10 mouse cellular contexts compared by ENCODE assay signal in genomic region chr4:119241664-119242063, GRCm38 (mm10). TPM values are rescaled to one million over a fixed set of nuclear protein-coding genes. Genes with fewer than 3 reads are reported as not detected.
A peak's percentile ranks its signal among the peaks of the same experiment; 100 is the strongest.
DNase-seq lines count a peak whose midpoint lies in the region; ATAC-seq and TF ChIP-seq lines count a peak whose summit lies in the region.
"Had no signal": no experiment of that assay in that cellular context is flagged by ENCODE, and none has a peak within 500 bp of the region (broad histone marks: within the 10 kb centered on the region; RNA-seq: fewer than 3 reads in every experiment).

No protein-coding gene starts in this region.

- H3K27ac ChIP-seq in kidney, embryonic 16.5 days (ENCODE audit: low read length) = no peak overlapping the region
- no peak overlapping the region for H3K27ac ChIP-seq in midbrain, embryonic 15.5 days

- peak; percentile 19; the same call in 1 of the 2 replicates for TF ChIP-seq CTCF in G1E (IDR thresholded peaks at IDR 0.05; ENCODE audit: low read depth, low read length)

- no peaks in the 10 kb centered on the region for H3K27me3 ChIP-seq in kidney, embryonic 16.5 days (ENCODE audit: insufficient read depth, low read length)
- no peaks in the 10 kb centered on the region for H3K27me3 ChIP-seq in G1E (ENCODE audit: insufficient read depth, low read length)
- H3K27me3 ChIP-seq in midbrain, embryonic 15.5 days (replicated peaks) = no peaks in the 10 kb centered on the region

- 87% methylated on average over 14 of the region's 14 CpGs for WGBS in kidney, embryonic 16.5 days
- 85% methylated on average over 14 of the region's 14 CpGs for WGBS in midbrain, embryonic 15.5 days

- no peak overlapping the region for H3K4me3 ChIP-seq in kidney, embryonic 16.5 days (ENCODE audit: low read length)
- no peak overlapping the region for H3K4me3 ChIP-seq in G1E (ENCODE audit: low read depth, low read length)
- no peak overlapping the region for H3K4me3 ChIP-seq in midbrain, embryonic 15.5 days

- peak; percentile 49 for DNase-seq in kidney, adult 18-20 months
- no peak for DNase-seq in G1E (ENCODE audit: low spot score)
- DNase-seq in frontal cortex, postnatal 10 days (ENCODE audit: low spot score in 2 of 2) = peak; percentile 56 to 60
- DNase-seq in gastrocnemius, postnatal 25 days = no peak

- peaks cover 21% of the 10 kb centered on the region for H3K36me3 ChIP-seq in kidney, embryonic 16.5 days (ENCODE audit: insufficient read depth, low read length)
- H3K36me3 ChIP-seq in G1E (replicated peaks) = peaks cover 84% of the 10 kb centered on the region
- peaks cover 28% of the 10 kb centered on the region; the same call in 1 of the 2 replicates for H3K36me3 ChIP-seq in midbrain, embryonic 15.5 days (replicated peaks)

- no peak overlapping the region for H3K9ac ChIP-seq in kidney, embryonic 16.5 days (replicated peaks; ENCODE audit: low read length)
- H3K9ac ChIP-seq in midbrain, embryonic 15.5 days = no peak overlapping the region

- H3K4me2 ChIP-seq in kidney, embryonic 16.5 days (replicated peaks; ENCODE audit: low read depth, low read length) = no peak overlapping the region
- H3K4me2 ChIP-seq in midbrain, embryonic 15.5 days = no peak overlapping the region

- no peaks in the 10 kb centered on the region for H3K9me3 ChIP-seq in kidney, embryonic 16.5 days (ENCODE audit: low read length)
- H3K9me3 ChIP-seq in G1E (replicated peaks) = no peaks in the 10 kb centered on the region
- H3K9me3 ChIP-seq in midbrain, embryonic 15.5 days = no peaks in the 10 kb centered on the region

- 0 out of 2 replicates have a peak, but pooled peaks cover 4% of the 10 kb centered on the region for H3K4me1 ChIP-seq in kidney, embryonic 16.5 days (ENCODE audit: insufficient read depth, low read length)
- H3K4me1 ChIP-seq in G1E (ENCODE audit: insufficient read depth, low read depth, low read length) = peaks cover 5% of the 10 kb centered on the region; the same call in 1 of the 2 replicates
- H3K4me1 ChIP-seq in midbrain, embryonic 15.5 days = peaks cover 5% of the 10 kb centered on the region; the same call in 1 of the 2 replicates

- ATAC-seq in kidney, embryonic 16.5 days (ENCODE audit: low FRiP score, low TSS enrichment) = no peak
- no peak for ATAC-seq in G1E (ENCODE audit: extremely low read depth, insufficient number of reproducible peaks, low FRiP score, poor library complexity, severe bottlenecking)
- ATAC-seq in megakaryocyte progenitor cell, adult 5-6 weeks (replicated peaks; ENCODE audit: poor library complexity) = peak; percentile 48
- no peak for ATAC-seq in erythroblast, adult 5-6 weeks (replicated peaks; ENCODE audit: low FRiP score, poor library complexity, severe bottlenecking)
- no peak for ATAC-seq in midbrain, embryonic 15.5 days (replicated peaks)

RNA-seq across cellular contexts. Expression of gene P3h1, which starts 8.9 kb away (rescaled TPM):
- polyA plus RNA-seq in kidney, embryonic 16.5 days (2015; fragmentation: Nextera tagmentation; extraction: Ambion mirVana) = 35.8 and 36.0 TPM in 2 replicates
- 9.3 and 14.1 TPM in 2 replicates for total RNA-seq in G1E (2014; fragmentation: Nextera tagmentation)
- 4.6 and 6.0 TPM in 2 replicates for total RNA-seq in G1E (2017)
- 5.9 and 6.6 TPM in 2 replicates for polyA plus RNA-seq in G1E (2012)
- total RNA-seq in megakaryocyte progenitor cell, adult 5-6 weeks (2015) = 7.2 and 7.7 TPM in 2 replicates
- total RNA-seq in megakaryocyte progenitor cell, adult 5-6 weeks (2017) = 9.6 and 10.6 TPM in 2 replicates
- 1.5 and 4.2 TPM in 2 replicates for total RNA-seq in erythroblast, adult 5-6 weeks (2015; ENCODE audit: low replicate concordance)
- total RNA-seq in erythroblast, adult 5-6 weeks (2017; ENCODE audit: low replicate concordance) = 1.8 and 2.9 TPM in 2 replicates
- 10.2 and 11.1 TPM in 2 replicates for polyA plus RNA-seq in midbrain, embryonic 15.5 days (2015; fragmentation: Nextera tagmentation; extraction: Ambion mirVana)
- 10 to 100 TPM; 12.0 to 12.6 TPM for total RNA-seq in gastrocnemius, postnatal 25 days (2021)

RNA-seq across cellular contexts. Expression of gene AU022252, which starts 9.2 kb away (rescaled TPM):
- polyA plus RNA-seq in kidney, embryonic 16.5 days (2015; fragmentation: Nextera tagmentation; extraction: Ambion mirVana) = 31.1 and 33.7 TPM in 2 replicates
- total RNA-seq in G1E (2014; fragmentation: Nextera tagmentation) (16.2 and 25.9 TPM in 2 replicates), G1E (2017) (13.8 and 14.0 TPM in 2 replicates)
- 10.1 and 15.2 TPM in 2 replicates for polyA plus RNA-seq in G1E (2012)
- total RNA-seq in megakaryocyte progenitor cell, adult 5-6 weeks (2015) = 3.4 and 4.6 TPM in 2 replicates
- 8.0 and 12.4 TPM in 2 replicates for total RNA-seq in megakaryocyte progenitor cell, adult 5-6 weeks (2017)
- 0.84 and 0.96 TPM in 2 replicates for total RNA-seq in erythroblast, adult 5-6 weeks (2015; ENCODE audit: low replicate concordance)
- total RNA-seq in erythroblast, adult 5-6 weeks (2017; ENCODE audit: low replicate concordance) = 1.3 and 1.4 TPM in 2 replicates
- 26.8 and 31.0 TPM in 2 replicates for polyA plus RNA-seq in midbrain, embryonic 15.5 days (2015; fragmentation: Nextera tagmentation; extraction: Ambion mirVana)
- 10 to 100 TPM; 22.5 to 22.8 TPM for total RNA-seq in gastrocnemius, postnatal 25 days (2021)

RNA-seq across cellular contexts. Expression of gene Cldn19, which starts 13.6 kb away (rescaled TPM):
- polyA plus RNA-seq in kidney, embryonic 16.5 days (2015; fragmentation: Nextera tagmentation; extraction: Ambion mirVana) = 22.4 and 24.4 TPM in 2 replicates
- total RNA-seq in G1E (2014; fragmentation: Nextera tagmentation) (not detected in 2 replicates), G1E (2017) (0.12 and 0.16 TPM in 2 replicates)
- polyA plus RNA-seq in G1E (2012) = not detected in 2 replicates
- not detected in 2 replicates for total RNA-seq in megakaryocyte progenitor cell, adult 5-6 weeks (2015)
- total RNA-seq in megakaryocyte progenitor cell, adult 5-6 weeks (2017) = not detected in 2 replicates
- total RNA-seq in erythroblast, adult 5-6 weeks (2015; ENCODE audit: low replicate concordance) = not detected in 2 replicates
- total RNA-seq in erythroblast, adult 5-6 weeks (2017; ENCODE audit: low replicate concordance) = not detected in 2 replicates
- 0.63 and 0.89 TPM in 2 replicates for polyA plus RNA-seq in midbrain, embryonic 15.5 days (2015; fragmentation: Nextera tagmentation; extraction: Ambion mirVana)
- 1 to 10 TPM; 3.2 to 3.8 TPM for total RNA-seq in gastrocnemius, postnatal 25 days (2021)
- polyA plus RNA-seq: heart, embryonic 14.5 days had no signal

RNA-seq across cellular contexts. Expression of gene Tmem269, which starts 23.6 kb away (rescaled TPM):
- not detected in 2 replicates for polyA plus RNA-seq in kidney, embryonic 16.5 days (2015; fragmentation: Nextera tagmentation; extraction: Ambion mirVana)
- total RNA-seq in G1E (2014; fragmentation: Nextera tagmentation) (not detected in 2 replicates), G1E (2017) (not detected in 2 replicates)
- polyA plus RNA-seq in G1E (2012) = not detected in 2 replicates
- not detected in 2 replicates for total RNA-seq in megakaryocyte progenitor cell, adult 5-6 weeks (2015)
- not detected in 2 replicates for total RNA-seq in megakaryocyte progenitor cell, adult 5-6 weeks (2017)
- total RNA-seq in erythroblast, adult 5-6 weeks (2015; ENCODE audit: low replicate concordance) = not detected in 2 replicates
- not detected in 2 replicates for total RNA-seq in erythroblast, adult 5-6 weeks (2017; ENCODE audit: low replicate concordance)
- polyA plus RNA-seq in midbrain, embryonic 15.5 days (2015; fragmentation: Nextera tagmentation; extraction: Ambion mirVana) = 0.26 and 0.27 TPM in 2 replicates
- total RNA-seq in gastrocnemius, postnatal 25 days (2021) = under 1 TPM in 1 of 2 experiments, not detected in 1; 0.56 TPM
- polyA plus RNA-seq: lung, embryonic 16.5 days had no signal

RNA-seq across cellular contexts. Expression of gene Svbp, which starts 46.6 kb away (rescaled TPM):
- polyA plus RNA-seq in kidney, embryonic 16.5 days (2015; fragmentation: Nextera tagmentation; extraction: Ambion mirVana) = 121 and 125 TPM in 2 replicates
- 47.3 and 63.2 TPM in 2 replicates for total RNA-seq in G1E (2014; fragmentation: Nextera tagmentation)
- 119 and 190 TPM in 2 replicates for total RNA-seq in G1E (2017)
- 515 and 560 TPM in 2 replicates for polyA plus RNA-seq in G1E (2012)
- total RNA-seq in megakaryocyte progenitor cell, adult 5-6 weeks (2015) = 37.3 and 44.8 TPM in 2 replicates
- total RNA-seq in megakaryocyte progenitor cell, adult 5-6 weeks (2017) = 17.3 and 43.0 TPM in 2 replicates
- 21.7 and 32.1 TPM in 2 replicates for total RNA-seq in erythroblast, adult 5-6 weeks (2015; ENCODE audit: low replicate concordance)
- total RNA-seq in erythroblast, adult 5-6 weeks (2017; ENCODE audit: low replicate concordance) = 36.0 and 124 TPM in 2 replicates
- polyA plus RNA-seq in midbrain, embryonic 15.5 days (2015; fragmentation: Nextera tagmentation; extraction: Ambion mirVana) = 237 and 238 TPM in 2 replicates
- 10 to 100 TPM; 13.9 to 17.4 TPM for total RNA-seq in gastrocnemius, postnatal 25 days (2021)

Comparison
In these comparisons a context has a peak if more than half of its experiments do, and no peak if none do; other contexts are left out.
1. DNase-seq: peak in kidney, adult 18-20 months (single experiment) and frontal cortex, postnatal 10 days (2 of 2); none in G1E (single experiment) and gastrocnemius, postnatal 25 days (single experiment).